Mouse (Mus musculus): ENCODE data around the gene Zfp655.
A peak's percentile ranks its signal among the peaks of the same experiment; 100 is the strongest.
"Not testable (repeated sequence)": the region's sequence is repeated elsewhere in the genome, so short reads cannot be mapped to it uniquely, and the experiment has no call there.

The Zfp655 gene

DNA sequence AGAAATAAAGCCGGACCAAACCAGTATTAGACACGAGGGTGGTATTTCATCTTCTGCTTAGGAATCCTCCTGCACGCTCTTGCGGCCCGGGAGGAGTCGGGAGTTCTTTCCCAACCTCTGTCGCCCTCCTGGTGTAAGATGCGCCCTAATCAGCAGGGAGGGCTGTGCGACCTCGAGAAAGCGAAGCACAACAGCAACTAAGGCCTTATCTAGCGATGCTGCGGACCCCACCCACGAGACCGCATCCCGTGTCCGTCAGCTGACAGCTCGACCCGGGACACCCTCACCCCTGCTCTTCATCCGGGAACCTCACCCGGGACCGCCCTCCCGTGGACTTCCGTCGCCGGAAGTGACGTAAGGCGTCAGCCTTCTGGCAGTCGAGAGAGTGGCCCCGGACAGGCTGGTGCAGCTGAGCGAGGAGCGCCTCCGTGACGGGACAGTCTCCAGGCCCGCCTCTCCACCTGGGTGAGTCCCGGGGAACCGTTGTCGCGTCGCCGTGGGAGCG lies at the start of gene Zfp655:
Zfp655 (plus strand) TSS at position 349 of the 505 bp plus-strand sequence.
- DNase-seq, result peak; percentile 96 to 99

DNA sequence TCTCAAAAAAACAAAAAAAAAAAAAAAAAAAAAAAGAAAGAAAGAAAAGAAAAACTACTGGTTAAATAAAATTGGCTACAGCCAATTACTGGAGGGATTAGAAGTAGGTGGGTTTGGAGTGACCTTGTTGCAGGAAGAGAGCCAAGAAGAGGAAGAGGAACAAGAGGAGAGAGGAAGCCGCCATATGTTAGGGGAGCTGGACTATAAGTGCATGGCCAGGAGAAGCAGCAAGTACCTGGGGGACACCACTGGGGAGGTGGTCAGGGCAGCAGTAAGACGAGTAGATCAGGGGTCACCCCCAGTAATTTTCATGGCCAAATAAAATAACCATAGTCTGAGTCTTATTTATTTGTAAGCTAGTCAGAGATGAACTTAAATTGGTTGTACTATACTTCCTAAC lies 46.3 kb upstream of the Zfp655 start:
- no peak for DNase-seq

DNA sequence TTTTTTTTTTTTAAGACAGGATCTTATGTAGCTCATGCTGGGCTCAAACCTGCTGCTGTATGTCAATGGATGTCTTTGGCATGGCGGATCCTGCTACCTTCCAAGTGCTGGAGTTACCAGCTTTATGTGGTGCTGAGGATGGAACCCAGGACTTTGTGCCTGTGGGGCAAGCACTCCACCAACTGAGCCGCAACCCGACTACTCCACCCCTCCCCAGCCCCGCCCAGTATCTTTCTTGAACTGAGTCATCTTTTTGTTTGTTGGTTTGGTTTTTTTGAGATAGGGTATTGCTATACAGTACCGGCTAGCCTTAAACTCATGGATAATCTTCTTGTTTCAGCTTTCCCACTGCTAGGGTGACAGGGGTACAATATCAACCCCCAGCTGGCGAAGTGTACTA lies 42.1 kb upstream of the Zfp655 start:
- no peak for DNase-seq

GRCm38 (mm10) chr5:145190373-145190772 lies 41.1 kb upstream of the Zfp655 start:
- no peak for DNase-seq

- DNase-seq, result peak; percentile 94 to 96
Observed at GRCm38 (mm10) chr5:145190875-145191798, 40.4 kb upstream of the Zfp655 start.

GRCm38 (mm10) chr5:145191962-145192361 lies 39.6 kb upstream of the Zfp655 start, which contains the start of gene Atp5j2:
TSS of gene Atp5j2 (minus strand) at chr5:145192062.
- DNase-seq, result no peak

DNA sequence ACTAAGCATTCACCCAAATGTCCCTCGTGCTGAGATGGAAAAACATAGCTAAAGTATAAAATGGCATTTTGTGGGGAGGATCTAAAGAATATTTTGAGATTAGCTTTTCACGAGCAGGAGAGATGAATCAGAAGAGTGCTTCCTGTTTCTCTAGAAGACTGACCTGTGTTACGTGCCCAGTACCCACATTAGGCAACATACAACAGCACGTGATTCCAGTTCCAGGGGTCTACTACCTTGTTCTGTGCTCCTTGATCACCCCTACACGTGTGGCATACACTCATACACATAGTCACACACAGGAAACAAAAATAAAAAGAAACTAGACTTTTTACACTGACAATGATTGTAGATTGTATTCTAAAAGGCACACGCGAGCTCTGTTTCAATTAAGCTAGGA lies 31.1 kb upstream of the Zfp655 start:
- no peak for DNase-seq

GRCm38 (mm10) chr5:145201321-145201991 lies 30.1 kb upstream of the Zfp655 start, which contains the start of gene Zkscan14:
TSS of gene Zkscan14 (minus strand) at chr5:145201868.
- DNase-seq, result peak; percentile 82 to 89

DNA sequence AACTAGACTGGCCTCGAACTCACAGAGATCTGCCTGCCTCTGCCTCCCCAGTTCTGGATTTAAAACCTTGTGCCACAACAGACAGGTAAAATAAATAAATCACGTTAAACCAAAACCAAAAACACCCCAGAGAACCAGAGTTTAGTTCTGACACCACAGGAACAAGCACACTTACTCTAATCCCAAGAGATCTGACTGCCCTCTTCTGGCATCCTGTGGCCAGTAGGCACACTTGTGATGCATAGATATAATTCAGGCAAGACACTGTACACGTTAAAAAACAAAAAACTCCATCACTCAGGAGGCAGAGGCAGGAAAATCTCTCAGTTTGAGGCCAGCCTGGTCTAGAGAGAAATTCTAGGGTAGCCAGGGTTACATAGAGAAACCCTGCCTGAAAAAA lies 29.1 kb upstream of the Zfp655 start:
- DNase-seq, result peak in 1 of 2 experiments; percentile 5

DNA sequence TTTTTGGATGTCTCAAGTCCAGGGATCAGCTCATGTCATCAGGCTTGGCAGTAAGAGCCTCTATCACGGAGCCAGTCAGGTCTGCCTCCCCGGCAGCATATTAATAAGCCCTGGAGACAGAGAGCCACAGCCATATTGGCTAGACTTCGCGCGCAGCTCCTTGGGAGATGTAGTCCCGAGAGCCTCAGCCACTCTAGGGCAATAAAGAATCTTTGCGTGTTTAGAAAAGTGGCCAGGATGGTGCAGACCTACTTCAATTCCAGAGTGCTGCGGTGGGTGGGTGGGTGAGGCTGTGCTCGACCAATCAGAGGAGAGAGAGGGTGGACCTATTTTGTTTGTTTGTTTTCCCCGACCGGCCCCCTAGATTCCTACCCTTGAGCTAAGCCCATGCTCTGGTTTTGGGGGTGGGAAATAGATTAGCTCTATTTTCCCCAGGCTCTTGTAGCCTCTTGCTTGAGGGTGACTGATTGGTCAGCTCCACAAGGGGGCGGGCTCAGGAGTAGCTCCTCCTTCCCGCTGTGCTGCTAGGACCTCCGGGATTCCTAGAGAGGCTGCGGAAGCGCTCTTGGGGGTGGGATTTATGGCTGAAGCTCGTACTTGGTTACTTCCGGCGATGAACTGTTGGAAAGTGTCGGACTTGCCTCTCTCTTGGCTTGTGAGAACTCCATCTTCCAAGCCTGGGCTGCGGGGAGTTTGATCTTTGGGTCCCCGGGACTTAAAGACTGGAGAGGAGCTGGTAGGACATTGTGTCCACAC lies 27.4 kb upstream of the Zfp655 start, which contains the start of gene Zkscan5:
Zkscan5 (plus strand) TSS at position 627 of the 756 bp plus-strand sequence.
- peak; percentile 99 for DNase-seq

- no peak for DNase-seq
Observed at GRCm38 (mm10) chr5:145205041-145205440, 26.5 kb upstream of the Zfp655 start.

DNA sequence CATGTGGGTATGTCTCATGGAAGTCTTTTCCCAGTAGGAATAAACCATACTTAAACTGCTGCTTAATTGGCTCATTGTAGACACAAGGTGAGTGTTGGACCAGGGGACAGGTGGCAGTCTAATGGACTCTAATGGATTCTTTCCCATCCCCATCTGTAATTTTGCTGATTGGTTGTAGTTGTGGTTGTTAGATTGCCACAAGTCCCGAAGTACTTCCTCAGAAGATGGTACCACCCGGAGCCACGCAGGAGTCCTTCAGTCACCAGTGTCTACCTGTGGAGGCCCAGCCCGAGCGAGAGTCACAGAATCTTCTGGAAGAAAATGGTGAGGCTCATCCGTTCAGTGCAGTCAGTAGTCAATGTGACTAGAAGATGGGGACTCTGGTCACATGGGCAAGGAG lies 24.1 kb upstream of the Zfp655 start:
- no peak for DNase-seq

DNA sequence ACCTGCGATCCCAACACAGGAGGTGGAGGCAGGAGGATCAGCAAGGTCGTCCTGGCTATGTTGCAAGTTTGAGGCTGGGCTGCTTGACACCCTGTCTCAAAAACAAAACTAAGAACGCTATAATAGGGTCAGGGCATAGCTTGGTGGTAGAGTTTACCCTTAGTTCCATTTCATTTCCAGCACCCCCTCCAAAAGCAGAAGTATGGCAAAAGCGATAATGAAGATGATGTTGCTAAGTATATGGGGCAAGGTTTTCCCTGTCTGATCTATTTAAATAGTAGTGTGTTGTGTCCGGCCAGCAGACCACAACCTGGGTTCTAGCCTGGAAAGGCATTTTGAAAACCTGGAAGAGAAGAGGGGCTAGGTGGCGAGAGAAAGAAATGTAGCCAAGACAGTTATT lies 23.6 kb upstream of the Zfp655 start:
- no peak for DNase-seq

DNA sequence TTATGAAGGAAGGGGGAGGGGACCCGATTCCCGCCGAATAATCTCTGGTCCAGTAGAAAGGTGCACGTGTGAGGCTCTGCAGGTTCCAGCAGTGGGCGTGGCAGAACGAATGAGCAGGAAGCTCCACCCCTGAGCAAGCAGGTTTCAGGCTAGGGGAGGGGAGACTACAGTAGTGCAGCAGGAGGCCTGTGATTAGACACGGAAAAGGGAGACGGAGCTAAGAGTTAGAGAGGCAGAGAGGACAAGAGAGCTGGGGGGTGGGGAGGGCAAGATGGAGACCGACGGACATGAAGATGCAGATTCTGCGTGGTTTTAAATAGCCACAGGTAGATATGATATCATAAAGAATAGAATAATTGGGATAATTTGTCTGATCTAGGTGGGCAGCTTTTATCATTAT lies 23.1 kb upstream of the Zfp655 start:
- not testable (repeated sequence) for DNase-seq

GRCm38 (mm10) chr5:145211340-145211739 lies 20.2 kb upstream of the Zfp655 start:
- no peak for DNase-seq

GRCm38 (mm10) chr5:145212216-145212615 lies 19.3 kb upstream of the Zfp655 start:
- DNase-seq, result no peak

DNA sequence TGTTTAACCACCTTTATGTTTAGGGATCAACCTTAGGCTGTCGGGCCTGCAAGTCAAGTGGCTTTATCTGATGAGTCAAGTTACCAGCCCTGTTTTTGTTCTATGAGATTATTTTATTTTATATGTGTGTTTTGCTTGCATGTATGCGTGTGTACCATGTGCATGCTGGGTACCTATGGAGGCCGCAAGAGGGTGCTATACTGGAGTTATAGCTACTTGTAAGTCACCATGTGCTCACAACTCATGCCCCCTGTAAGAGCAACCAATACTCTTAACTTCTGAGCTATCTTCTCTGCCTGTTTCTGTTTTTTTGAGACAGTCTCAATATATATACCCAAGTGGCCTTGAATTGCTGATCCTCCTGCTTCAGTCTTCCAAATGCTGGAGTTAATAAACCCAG lies 18.0 kb upstream of the Zfp655 start:
- no peak for DNase-seq

- peak in 1 of 2 experiments; percentile 27 for DNase-seq
Observed at GRCm38 (mm10) chr5:145214679-145215078, 16.8 kb upstream of the Zfp655 start.

- DNase-seq, result no peak
Observed at GRCm38 (mm10) chr5:145217746-145218145, 13.8 kb upstream of the Zfp655 start.

- DNase-seq, result no peak
Observed at GRCm38 (mm10) chr5:145218206-145218605, 13.3 kb upstream of the Zfp655 start.

- no peak for DNase-seq
Observed at GRCm38 (mm10) chr5:145218671-145219070, 12.8 kb upstream of the Zfp655 start.

DNA sequence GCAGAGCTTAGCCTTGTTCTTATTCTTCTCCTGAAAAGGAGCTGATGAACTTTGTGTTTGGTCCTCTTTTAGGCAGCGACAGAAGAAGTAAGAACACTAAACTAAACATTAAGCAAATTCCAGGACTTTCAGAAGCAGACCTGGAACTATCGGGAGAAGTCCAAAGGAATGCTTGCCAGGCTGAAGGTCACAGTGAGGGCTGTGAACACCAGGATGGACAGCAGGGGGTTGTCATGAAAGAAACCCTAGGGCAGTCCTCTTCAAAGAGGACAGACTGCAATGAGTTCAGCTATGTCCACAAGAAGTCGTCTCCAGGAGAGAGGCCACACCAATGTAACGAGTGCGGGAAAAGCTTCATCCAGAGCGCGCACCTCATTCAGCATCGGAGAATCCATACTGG lies 11.5 kb upstream of the Zfp655 start:
- peak; percentile 43 to 70 for DNase-seq

DNA sequence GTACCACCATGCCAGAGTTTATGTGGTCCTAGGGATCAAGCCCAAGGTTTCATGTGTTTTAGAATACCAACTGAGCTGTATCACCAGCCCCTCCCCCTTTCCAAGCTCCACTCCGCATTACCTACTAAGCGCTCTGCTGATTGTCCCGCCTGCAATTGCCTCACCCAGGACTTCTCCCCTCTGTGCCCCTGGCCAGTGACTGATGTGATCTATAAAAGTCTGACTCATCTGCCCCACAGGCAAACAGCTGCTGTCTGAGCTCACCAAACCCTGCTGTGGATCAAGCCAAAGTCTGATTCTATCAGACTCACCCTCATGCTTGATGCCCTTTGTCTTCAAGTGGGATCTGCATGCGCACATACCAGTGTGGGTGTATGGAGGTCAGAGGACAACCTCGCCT lies 8.7 kb upstream of the Zfp655 start:
- DNase-seq, result no peak

Data from kidney, postnatal 25 days (tissue).